Mouse (Mus musculus) G1E (cell line): ENCODE data around the gene Ciapin1.

ENCODE experiments used
- CTCF ChIP-seq: IDR thresholded peaks from 2 replicates; pipeline ENCODE4 v1.5.1; 2012; ENCODE audit warnings: low read depth, low read length, inconsistent platforms, mixed read lengths
- GATA1 ChIP-seq: IDR thresholded peaks from 2 replicates; pipeline ENCODE4 v1.6.1; 2012; ENCODE audit warnings: borderline replicate concordance, low read length, inconsistent platforms, mixed read lengths
- TAL1 ChIP-seq: conservative IDR thresholded peaks from 2 replicates; pipeline ENCODE4 v1.6.1; 2012; ENCODE audit warnings: low read depth, low read length, inconsistent platforms, mixed read lengths

- no peak for TF ChIP-seq CTCF
- TF ChIP-seq GATA1 = no peak
- TF ChIP-seq TAL1 = no peak
Observed at GRCm38 (mm10) chr8:94857011-94857345, 18.8 kb upstream of the Ciapin1 start.
